Mouse (Mus musculus): Measurements from ENCODE around the gene Spata1. TPM values are rescaled to one million over a fixed set of nuclear protein-coding genes. Genes with fewer than 3 reads are reported as not detected.

The Spata1 gene
- polyA plus RNA-seq, 1 experiment from 2014 or later = 4.1 TPM

DNA sequence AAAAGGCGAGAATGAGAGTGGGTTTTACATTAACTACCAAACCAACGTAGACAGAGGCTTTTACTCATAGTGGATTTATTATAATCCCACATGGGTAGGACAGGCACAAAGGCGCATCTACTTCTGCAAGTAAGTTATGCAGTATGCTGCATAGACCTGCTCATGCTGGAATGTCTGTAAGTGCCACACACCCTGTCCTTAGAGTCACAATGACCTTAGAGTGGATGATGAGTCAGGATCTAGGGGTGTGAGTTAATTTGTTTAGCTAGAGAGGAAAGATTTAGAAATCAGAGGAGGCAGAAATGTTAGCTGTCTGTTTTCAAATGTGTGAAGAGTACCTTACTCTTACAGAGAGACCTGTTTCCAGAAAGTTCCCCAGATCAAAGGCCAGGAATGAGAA lies 52.0 kb downstream of the Spata1 start:
- H3K9ac ChIP-seq (ENCODE audit: low read length) = no peak overlapping the region
- H3K27ac ChIP-seq (ENCODE audit: low read length) = no peak overlapping the region
- no peaks in the 10 kb centered on the region for H3K27me3 ChIP-seq (ENCODE audit: control insufficient read depth, insufficient read depth, low read depth, low read length)
- H3K36me3 ChIP-seq (ENCODE audit: control insufficient read depth, insufficient read depth, low read length) = no peaks in the 10 kb centered on the region
- no peak overlapping the region for H3K4me3 ChIP-seq (ENCODE audit: low read length)
- 73% methylated on average over 3 of the region's 3 CpGs for WGBS
- peaks cover 5% of the 10 kb centered on the region; the same call in 1 of the 2 replicates for H3K4me1 ChIP-seq (replicated peaks; ENCODE audit: control insufficient read depth, insufficient read depth, low read length)
- no peaks in the 10 kb centered on the region for H3K9me3 ChIP-seq (ENCODE audit: control insufficient read depth, low read length)
- no peak for ATAC-seq (ENCODE audit: low read depth)
- no peak overlapping the region for H3K4me2 ChIP-seq (ENCODE audit: low read depth, low read length)

DNA sequence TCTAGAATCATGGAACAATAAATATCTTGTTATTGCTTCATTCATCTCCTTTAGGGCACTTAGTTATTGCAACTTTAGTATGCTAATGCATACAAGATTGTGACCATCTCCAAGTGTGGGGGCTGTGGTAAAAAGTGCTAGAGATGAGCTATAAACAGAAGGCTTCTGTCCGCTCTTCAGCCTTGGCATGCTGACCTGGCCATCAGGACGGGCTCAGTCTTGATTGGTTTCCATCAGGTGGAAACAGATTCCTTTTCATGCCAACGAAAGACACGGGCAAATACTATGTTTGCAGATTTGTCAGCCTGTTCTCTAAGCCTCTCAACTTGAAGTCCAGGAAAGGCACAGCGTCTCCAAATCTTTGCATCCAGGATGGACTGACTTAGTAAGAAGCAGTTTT lies 52.4 kb downstream of the Spata1 start:
- H3K4me3 ChIP-seq (ENCODE audit: low read length) = no peak overlapping the region
- H3K4me1 ChIP-seq (replicated peaks; ENCODE audit: control insufficient read depth, insufficient read depth, low read length) = peaks cover 5% of the 10 kb centered on the region; the same call in 1 of the 2 replicates
- no peak for ATAC-seq (ENCODE audit: low read depth)
- no peak overlapping the region for H3K9ac ChIP-seq (ENCODE audit: low read length)
- no peak overlapping the region for H3K27ac ChIP-seq (ENCODE audit: low read length)
- 81% methylated on average over 5 of the region's 5 CpGs for WGBS
- no peaks in the 10 kb centered on the region for H3K36me3 ChIP-seq (ENCODE audit: control insufficient read depth, insufficient read depth, low read length)
- no peaks in the 10 kb centered on the region for H3K27me3 ChIP-seq (ENCODE audit: control insufficient read depth, insufficient read depth, low read depth, low read length)
- H3K4me2 ChIP-seq (ENCODE audit: low read depth, low read length) = no peak overlapping the region
- no peaks in the 10 kb centered on the region for H3K9me3 ChIP-seq (ENCODE audit: control insufficient read depth, low read length)

DNA sequence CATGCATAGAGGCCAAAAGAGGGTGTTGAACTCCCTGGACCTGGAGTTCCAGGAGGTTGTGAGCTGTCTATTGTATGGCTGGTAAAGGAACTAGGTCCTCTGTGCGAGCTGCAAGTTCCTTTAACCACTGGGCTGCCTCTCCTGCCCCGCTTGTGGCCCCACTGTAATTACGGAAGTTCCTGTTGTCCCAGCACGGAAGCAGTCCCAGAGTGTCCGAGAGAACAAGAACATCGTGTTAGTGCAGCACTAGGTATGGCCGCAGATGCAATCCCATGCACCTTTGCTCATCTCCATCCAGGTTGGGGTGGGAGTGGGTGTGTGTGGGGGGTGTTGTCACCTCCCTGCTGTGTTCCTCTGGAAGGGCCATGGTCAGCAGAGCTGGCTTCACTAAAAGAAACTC lies 54.7 kb downstream of the Spata1 start:
- Histone ChIP-seq H3K4me3 (ENCODE audit: low read length) (no peak overlapping the region), H3K9ac (ENCODE audit: low read length) (no peak overlapping the region), H3K36me3 (ENCODE audit: control insufficient read depth, insufficient read depth, low read length) (peaks cover 2% of the 10 kb centered on the region; the same call in 1 of the 2 replicates), H3K4me1 (replicated peaks; ENCODE audit: control insufficient read depth, insufficient read depth, low read length) (peaks cover 1% of the 10 kb centered on the region; the same call in 1 of the 2 replicates), H3K4me2 (ENCODE audit: low read depth, low read length) (no peak overlapping the region), H3K27me3 (ENCODE audit: control insufficient read depth, insufficient read depth, low read depth, low read length) (no peaks in the 10 kb centered on the region), H3K27ac (ENCODE audit: low read length) (no peak overlapping the region), H3K9me3 (ENCODE audit: control insufficient read depth, low read length) (no peaks in the 10 kb centered on the region)
- 86% methylated on average over 7 of the region's 7 CpGs for WGBS
- ATAC-seq (ENCODE audit: low read depth) = no peak

DNA sequence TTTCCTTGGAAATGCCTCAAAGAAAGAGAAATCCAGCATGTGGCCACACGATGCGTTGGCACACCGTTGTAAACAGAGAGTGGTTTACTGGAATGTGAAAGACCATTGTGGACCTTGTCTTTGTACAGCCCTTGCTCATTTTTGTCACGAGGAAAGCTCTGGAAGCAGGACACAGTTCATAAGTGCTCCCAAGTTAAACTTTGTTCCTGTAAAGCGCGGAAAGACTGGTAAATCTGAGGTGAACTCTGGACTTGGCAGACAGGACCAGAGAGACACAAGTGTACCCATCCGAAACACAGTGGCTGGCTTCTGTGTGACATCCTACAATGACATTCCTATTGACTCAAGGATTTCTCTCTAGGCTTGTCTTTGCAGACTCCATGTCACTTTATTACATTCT lies 56.2 kb downstream of the Spata1 start:
- WGBS = 73% methylated on average over 7 of the region's 7 CpGs
- Histone ChIP-seq H3K27ac (ENCODE audit: low read length) (no peak overlapping the region), H3K9ac (ENCODE audit: low read length) (no peak overlapping the region), H3K4me2 (ENCODE audit: low read depth, low read length) (no peak overlapping the region), H3K36me3 (ENCODE audit: control insufficient read depth, insufficient read depth, low read length) (peaks cover 8% of the 10 kb centered on the region), H3K4me3 (ENCODE audit: low read length) (no peak overlapping the region), H3K9me3 (ENCODE audit: control insufficient read depth, low read length) (no peaks in the 10 kb centered on the region), H3K27me3 (ENCODE audit: control insufficient read depth, insufficient read depth, low read depth, low read length) (no peaks in the 10 kb centered on the region), H3K4me1 (replicated peaks; ENCODE audit: control insufficient read depth, insufficient read depth, low read length) (no peaks in the 10 kb centered on the region)
- no peak for ATAC-seq (ENCODE audit: low read depth)

DNA sequence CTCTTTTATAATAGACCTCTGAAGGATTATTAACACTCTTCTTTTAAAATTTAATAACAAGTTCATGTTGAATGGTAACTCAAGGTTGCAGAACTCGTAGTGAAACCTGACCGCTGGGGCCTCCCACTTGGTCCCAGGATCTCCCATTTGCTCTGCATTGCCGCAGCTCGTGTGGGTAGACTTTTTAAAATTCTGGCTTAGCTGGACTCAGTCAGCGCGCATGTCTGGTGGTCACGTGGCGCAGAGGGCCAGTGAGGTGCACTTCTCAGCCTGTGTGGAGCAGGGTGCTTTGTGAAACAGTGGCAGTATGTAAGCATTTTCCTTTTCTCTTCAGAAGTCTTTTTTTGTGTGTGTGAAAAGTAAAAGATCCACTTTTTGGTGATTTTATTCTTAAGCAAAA lies 56.6 kb downstream of the Spata1 start:
- Histone ChIP-seq H3K4me1 (replicated peaks; ENCODE audit: control insufficient read depth, insufficient read depth, low read length) (no peaks in the 10 kb centered on the region), H3K27ac (ENCODE audit: low read length) (no peak overlapping the region)
- 85% methylated on average over 8 of the region's 8 CpGs for WGBS

DNA sequence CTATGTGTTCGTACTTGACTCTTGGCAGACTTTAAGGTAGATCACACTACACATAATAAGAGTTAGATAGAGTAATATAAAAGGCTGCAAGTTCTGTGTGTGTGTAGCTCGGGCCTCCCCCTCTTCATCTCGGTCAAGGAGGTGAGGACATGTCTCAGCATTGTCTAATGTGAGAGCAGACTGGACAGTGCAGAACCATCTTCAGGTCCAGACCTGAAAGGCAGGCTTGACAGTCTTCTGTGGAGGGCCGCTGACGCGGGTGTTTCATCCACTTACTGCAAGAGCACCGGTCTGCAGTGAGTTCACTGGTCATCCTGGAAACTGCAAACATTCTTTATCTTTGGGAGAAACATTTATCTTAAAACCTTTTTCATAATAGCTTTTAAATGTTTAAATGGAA lies 57.1 kb downstream of the Spata1 start:
- Histone ChIP-seq H3K9ac (ENCODE audit: low read length) (no peak overlapping the region), H3K27ac (ENCODE audit: low read length) (no peak overlapping the region), H3K4me3 (ENCODE audit: low read length) (no peak overlapping the region), H3K4me2 (ENCODE audit: low read depth, low read length) (no peak overlapping the region), H3K4me1 (replicated peaks; ENCODE audit: control insufficient read depth, insufficient read depth, low read length) (no peaks in the 10 kb centered on the region), H3K36me3 (ENCODE audit: control insufficient read depth, insufficient read depth, low read length) (peaks cover 12% of the 10 kb centered on the region), H3K9me3 (ENCODE audit: control insufficient read depth, low read length) (no peaks in the 10 kb centered on the region), H3K27me3 (ENCODE audit: control insufficient read depth, insufficient read depth, low read depth, low read length) (no peaks in the 10 kb centered on the region)
- WGBS = 77% methylated on average over 7 of the region's 7 CpGs
- ATAC-seq (ENCODE audit: low read depth) = no peak

More for the DNA sequence above, 56.6 kb downstream of the Spata1 start:
- no peaks in the 10 kb centered on the region for H3K9me3 ChIP-seq (ENCODE audit: control insufficient read depth, low read length)
- no peak for ATAC-seq (ENCODE audit: low read depth)
- no peak overlapping the region for H3K9ac ChIP-seq (ENCODE audit: low read length)
- peaks cover 11% of the 10 kb centered on the region for H3K36me3 ChIP-seq (ENCODE audit: control insufficient read depth, insufficient read depth, low read length)
- no peak overlapping the region for H3K4me3 ChIP-seq (ENCODE audit: low read length)
- H3K27me3 ChIP-seq (ENCODE audit: control insufficient read depth, insufficient read depth, low read depth, low read length) = no peaks in the 10 kb centered on the region
- H3K4me2 ChIP-seq (ENCODE audit: low read depth, low read length) = no peak overlapping the region

DNA sequence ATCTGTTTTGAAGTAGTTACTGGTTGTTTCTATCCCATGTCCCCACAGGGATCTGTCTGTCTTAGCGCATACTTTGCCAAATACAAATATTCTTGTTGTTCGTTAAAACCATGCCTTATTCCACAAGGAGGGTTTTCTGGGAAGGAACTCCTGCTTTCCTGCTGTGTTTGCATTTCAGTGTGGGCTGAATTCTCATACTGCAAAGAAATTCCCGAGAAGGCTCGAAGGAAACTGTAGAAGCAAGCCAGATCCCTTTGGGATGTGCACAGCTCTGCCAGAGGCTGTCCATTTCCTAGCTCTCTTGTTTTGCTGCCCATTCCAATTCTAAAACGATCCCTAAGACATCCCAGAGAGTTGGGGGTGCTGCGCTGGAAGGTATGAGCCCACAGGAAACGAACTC lies 59.1 kb downstream of the Spata1 start:
- H3K9me3 ChIP-seq (ENCODE audit: control insufficient read depth, low read length) = no peaks in the 10 kb centered on the region
- no peak overlapping the region for H3K4me2 ChIP-seq (ENCODE audit: low read depth, low read length)
- no peaks in the 10 kb centered on the region for H3K4me1 ChIP-seq (replicated peaks; ENCODE audit: control insufficient read depth, insufficient read depth, low read length)
- H3K4me3 ChIP-seq (ENCODE audit: low read length) = no peak overlapping the region
- H3K27me3 ChIP-seq (ENCODE audit: control insufficient read depth, insufficient read depth, low read depth, low read length) = no peaks in the 10 kb centered on the region
- WGBS = 91% methylated on average over 7 of the region's 7 CpGs
- H3K27ac ChIP-seq (ENCODE audit: low read length) = no peak overlapping the region
- no peak for ATAC-seq (ENCODE audit: low read depth)
- peaks cover 15% of the 10 kb centered on the region for H3K36me3 ChIP-seq (ENCODE audit: control insufficient read depth, insufficient read depth, low read length)
- H3K9ac ChIP-seq (ENCODE audit: low read length) = no peak overlapping the region

DNA sequence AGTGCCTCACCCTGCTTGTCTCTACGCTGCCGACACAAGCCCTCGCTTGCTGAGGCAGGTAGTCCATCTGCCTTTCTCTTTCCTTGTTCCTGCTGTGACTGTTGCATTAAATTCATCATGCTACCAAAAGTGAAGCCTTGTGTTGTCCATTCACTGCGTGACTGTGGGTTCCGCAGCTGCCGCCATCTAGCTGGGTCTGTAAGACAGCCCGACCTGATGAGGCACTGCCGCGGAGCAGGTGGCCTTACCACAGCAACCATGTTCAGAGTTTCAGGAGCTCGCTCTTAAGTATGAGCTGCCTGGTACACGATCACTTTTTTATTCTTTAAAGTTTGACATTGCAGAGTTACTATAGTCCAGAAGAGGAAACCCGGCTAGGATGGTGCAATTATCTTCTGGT lies 59.5 kb downstream of the Spata1 start:
- WGBS = 88% methylated on average over 12 of the region's 12 CpGs
- Histone ChIP-seq H3K9ac (ENCODE audit: low read length) (no peak overlapping the region), H3K27me3 (ENCODE audit: control insufficient read depth, insufficient read depth, low read depth, low read length) (no peaks in the 10 kb centered on the region), H3K36me3 (ENCODE audit: control insufficient read depth, insufficient read depth, low read length) (peaks cover 15% of the 10 kb centered on the region), H3K9me3 (ENCODE audit: control insufficient read depth, low read length) (no peaks in the 10 kb centered on the region), H3K4me1 (replicated peaks; ENCODE audit: control insufficient read depth, insufficient read depth, low read length) (no peaks in the 10 kb centered on the region), H3K27ac (ENCODE audit: low read length) (no peak overlapping the region), H3K4me2 (ENCODE audit: low read depth, low read length) (no peak overlapping the region), H3K4me3 (ENCODE audit: low read length) (no peak overlapping the region)
- ATAC-seq (ENCODE audit: low read depth) = no peak

DNA sequence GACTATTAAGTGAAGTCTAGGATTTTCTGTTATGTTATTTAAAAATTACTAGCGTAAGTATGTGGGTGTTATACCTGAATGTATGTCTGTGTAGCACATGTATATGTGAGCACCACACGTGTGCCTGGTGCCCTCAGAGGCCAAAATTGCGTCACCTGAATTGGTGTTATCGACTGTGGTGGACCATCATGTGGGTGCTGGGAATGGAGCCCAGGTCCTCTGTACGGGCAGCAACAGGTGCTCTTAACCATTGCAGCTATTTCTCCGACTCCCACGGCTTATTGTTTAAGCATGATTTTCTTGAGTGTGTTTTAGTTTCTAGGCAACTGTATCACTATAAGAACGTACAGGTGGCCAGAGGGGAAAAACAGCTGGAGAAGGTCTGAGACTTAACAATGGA lies 63.4 kb downstream of the Spata1 start:
- 87% methylated on average over 8 of the region's 8 CpGs for WGBS
- ATAC-seq (ENCODE audit: low read depth) = no peak
- Histone ChIP-seq H3K27me3 (ENCODE audit: control insufficient read depth, insufficient read depth, low read depth, low read length) (no peaks in the 10 kb centered on the region), H3K27ac (ENCODE audit: low read length) (no peak overlapping the region), H3K9ac (ENCODE audit: low read length) (no peak overlapping the region), H3K4me3 (ENCODE audit: low read length) (no peak overlapping the region), H3K4me2 (ENCODE audit: low read depth, low read length) (no peak overlapping the region), H3K9me3 (ENCODE audit: control insufficient read depth, low read length) (no peaks in the 10 kb centered on the region), H3K4me1 (replicated peaks; ENCODE audit: control insufficient read depth, insufficient read depth, low read length) (no peaks in the 10 kb centered on the region), H3K36me3 (ENCODE audit: control insufficient read depth, insufficient read depth, low read length) (peaks cover 22% of the 10 kb centered on the region)

DNA sequence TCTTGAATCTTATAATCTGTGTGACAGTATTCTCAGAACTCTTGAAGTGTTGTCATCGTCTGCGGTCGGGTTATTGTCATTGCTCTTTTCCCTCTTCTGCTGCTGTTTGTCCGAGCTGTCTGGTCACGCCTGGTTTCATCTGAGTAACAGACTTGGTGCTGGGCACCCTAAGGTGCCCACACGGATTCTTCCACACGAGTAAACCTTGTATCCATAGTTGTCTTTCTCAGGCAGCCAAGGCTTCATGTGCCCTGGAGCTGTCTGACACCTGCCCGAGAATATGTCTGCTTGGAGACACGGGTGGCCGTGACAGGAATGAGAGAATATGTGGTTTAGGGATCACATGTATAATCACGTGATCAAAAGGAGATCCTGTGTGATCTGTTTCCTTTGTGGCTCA lies 64.0 kb downstream of the Spata1 start:
- no peaks in the 10 kb centered on the region for H3K9me3 ChIP-seq (ENCODE audit: control insufficient read depth, low read length)
- no peak overlapping the region for H3K4me3 ChIP-seq (ENCODE audit: low read length)
- H3K4me2 ChIP-seq (ENCODE audit: low read depth, low read length) = no peak overlapping the region
- no peak for ATAC-seq (ENCODE audit: low read depth)
- peaks cover 25% of the 10 kb centered on the region for H3K36me3 ChIP-seq (ENCODE audit: control insufficient read depth, insufficient read depth, low read length)
- H3K27me3 ChIP-seq (ENCODE audit: control insufficient read depth, insufficient read depth, low read depth, low read length) = no peaks in the 10 kb centered on the region
- no peak overlapping the region for H3K27ac ChIP-seq (ENCODE audit: low read length)
- H3K4me1 ChIP-seq (replicated peaks; ENCODE audit: control insufficient read depth, insufficient read depth, low read length) = no peaks in the 10 kb centered on the region
- H3K9ac ChIP-seq (ENCODE audit: low read length) = no peak overlapping the region
- WGBS = 91% methylated on average over 11 of the region's 11 CpGs
